Mouse (Mus musculus): ENCODE measurements at regions not wholly inside any gene's neighbourhood (a gene's known extent, or its start where the extent isn't known, plus 50 kb on each side); places are given as distances from the start of the nearest gene placed in this dataset.

GRCm38 (mm10) chr10:117493091-117493823, 113.4 kb upstream of the Cpsf6 start:
- Histone ChIP-seq H3K9ac (no peak overlapping the region), H3K36me3 (no peaks in the 10 kb centered on the region), H3K27me3 (no peaks in the 10 kb centered on the region), H3K4me2 (replicated peaks) (0 out of 2 replicates have a peak overlapping the region, but pooled peaks have one; percentile 46), H3K9me3 (no peaks in the 10 kb centered on the region), H3K27ac (0 out of 2 replicates have a peak overlapping the region, but pooled peaks have one; percentile 11), H3K4me1 (peaks cover 3% of the 10 kb centered on the region; the same call in 1 of the 2 replicates), H3K4me3 (no peak overlapping the region)
- 94% methylated on average over 3 of the region's 3 CpGs for WGBS
- ATAC-seq (ENCODE audit: insufficient number of reproducible peaks, insufficient read depth, low FRiP score, low TSS enrichment): no peak

- Histone ChIP-seq H3K4me2 (replicated peaks) (no peak overlapping the region), H3K4me3 (no peak overlapping the region), H3K27ac (no peak overlapping the region), H3K9me3 (no peaks in the 10 kb centered on the region), H3K9ac (no peak overlapping the region), H3K27me3 (no peaks in the 10 kb centered on the region), H3K36me3 (no peaks in the 10 kb centered on the region), H3K4me1 (peaks cover 3% of the 10 kb centered on the region; the same call in 1 of the 2 replicates)
- ATAC-seq (ENCODE audit: insufficient number of reproducible peaks, insufficient read depth, low FRiP score, low TSS enrichment): no peak
- WGBS: 91% methylated on average over 5 of the region's 5 CpGs
Observed at GRCm38 (mm10) chr10:117492391-117492990, 112.7 kb upstream of the Cpsf6 start.

GRCm38 (mm10) chr10:117491711-117492110, 111.9 kb upstream of the Cpsf6 start:
- no peak overlapping the region for H3K4me2 ChIP-seq (replicated peaks)
- 76% methylated on average over 1 of the region's 1 CpGs for WGBS
- H3K9ac ChIP-seq: no peak overlapping the region
- no peaks in the 10 kb centered on the region for H3K9me3 ChIP-seq
- ATAC-seq (ENCODE audit: insufficient number of reproducible peaks, insufficient read depth, low FRiP score, low TSS enrichment): no peak
- no peak overlapping the region for H3K4me3 ChIP-seq
- peaks cover 3% of the 10 kb centered on the region; the same call in 1 of the 2 replicates for H3K4me1 ChIP-seq
- H3K27ac ChIP-seq: no peak overlapping the region
- H3K27me3 ChIP-seq: no peaks in the 10 kb centered on the region
- no peaks in the 10 kb centered on the region for H3K36me3 ChIP-seq

- Histone ChIP-seq H3K4me3 (no peak overlapping the region), H3K36me3 (no peaks in the 10 kb centered on the region), H3K4me2 (replicated peaks) (no peak overlapping the region), H3K27me3 (no peaks in the 10 kb centered on the region), H3K4me1 (peaks cover 3% of the 10 kb centered on the region; the same call in 1 of the 2 replicates), H3K9ac (no peak overlapping the region), H3K27ac (no peak overlapping the region), H3K9me3 (no peaks in the 10 kb centered on the region)
- 88% methylated on average over 4 of the region's 4 CpGs for WGBS
- ATAC-seq (ENCODE audit: insufficient number of reproducible peaks, insufficient read depth, low FRiP score, low TSS enrichment): no peak
Observed at GRCm38 (mm10) chr10:117490851-117491595, 111.2 kb upstream of the Cpsf6 start.

GRCm38 (mm10) chr10:117483091-117483600, 103.3 kb upstream of the Cpsf6 start:
- no peak overlapping the region for H3K27ac ChIP-seq
- 98% methylated on average over 4 of the region's 4 CpGs for WGBS
- no peak overlapping the region for H3K9ac ChIP-seq
- no peak for ATAC-seq (ENCODE audit: insufficient number of reproducible peaks, insufficient read depth, low FRiP score, low TSS enrichment)
- no peak overlapping the region for H3K4me2 ChIP-seq (replicated peaks)
- H3K36me3 ChIP-seq: no peaks in the 10 kb centered on the region
- no peak overlapping the region for H3K4me3 ChIP-seq
- no peaks in the 10 kb centered on the region for H3K4me1 ChIP-seq
- H3K9me3 ChIP-seq: no peaks in the 10 kb centered on the region
- no peaks in the 10 kb centered on the region for H3K27me3 ChIP-seq

GRCm38 (mm10) chr10:117482361-117482760, 102.5 kb upstream of the Cpsf6 start:
- no peak for ATAC-seq (ENCODE audit: insufficient number of reproducible peaks, insufficient read depth, low FRiP score, low TSS enrichment)
- Histone ChIP-seq H3K27me3 (no peaks in the 10 kb centered on the region), H3K9me3 (no peaks in the 10 kb centered on the region), H3K4me1 (no peaks in the 10 kb centered on the region), H3K36me3 (no peaks in the 10 kb centered on the region), H3K9ac (no peak overlapping the region), H3K4me2 (replicated peaks) (no peak overlapping the region), H3K27ac (no peak overlapping the region), H3K4me3 (no peak overlapping the region)
- 83% methylated on average over 3 of the region's 3 CpGs for WGBS

- no peak for ATAC-seq (ENCODE audit: insufficient number of reproducible peaks, insufficient read depth, low FRiP score, low TSS enrichment)
- H3K9me3 ChIP-seq: no peaks in the 10 kb centered on the region
- H3K36me3 ChIP-seq: no peaks in the 10 kb centered on the region
- H3K4me3 ChIP-seq: no peak overlapping the region
- 70% methylated on average over 5 of the region's 5 CpGs for WGBS
- H3K4me1 ChIP-seq: no peaks in the 10 kb centered on the region
- no peak overlapping the region for H3K4me2 ChIP-seq (replicated peaks)
- no peaks in the 10 kb centered on the region for H3K27me3 ChIP-seq
- no peak overlapping the region for H3K9ac ChIP-seq
- H3K27ac ChIP-seq: no peak overlapping the region
Observed at GRCm38 (mm10) chr10:117481341-117481990, 101.7 kb upstream of the Cpsf6 start.

GRCm38 (mm10) chr10:117480456-117480850, 100.6 kb upstream of the Cpsf6 start:
- Histone ChIP-seq H3K4me2 (replicated peaks) (no peak overlapping the region), H3K4me1 (no peaks in the 10 kb centered on the region), H3K4me3 (no peak overlapping the region), H3K36me3 (no peaks in the 10 kb centered on the region), H3K27me3 (no peaks in the 10 kb centered on the region), H3K9ac (no peak overlapping the region), H3K27ac (no peak overlapping the region), H3K9me3 (no peaks in the 10 kb centered on the region)
- no peak for ATAC-seq (ENCODE audit: insufficient number of reproducible peaks, insufficient read depth, low FRiP score, low TSS enrichment)
- 91% methylated on average over 5 of the region's 5 CpGs for WGBS

- H3K4me3 ChIP-seq: no peak overlapping the region
- 89% methylated on average over 12 of the region's 12 CpGs for WGBS
Observed at GRCm38 (mm10) chr10:117479721-117480455, 100.1 kb upstream of the Cpsf6 start.

GRCm38 (mm10) chr10:117478931-117479280, 99.1 kb upstream of the Cpsf6 start:
- no peak overlapping the region for H3K9ac ChIP-seq
- no peaks in the 10 kb centered on the region for H3K27me3 ChIP-seq
- no peaks in the 10 kb centered on the region for H3K36me3 ChIP-seq
- no peak overlapping the region for H3K4me3 ChIP-seq
- peaks cover 4% of the 10 kb centered on the region; the same call in 1 of the 2 replicates for H3K9me3 ChIP-seq
- WGBS: 72% methylated on average over 4 of the region's 4 CpGs
- no peaks in the 10 kb centered on the region for H3K4me1 ChIP-seq
- no peak overlapping the region for H3K4me2 ChIP-seq (replicated peaks)
- no peak overlapping the region for H3K27ac ChIP-seq
- ATAC-seq (ENCODE audit: insufficient number of reproducible peaks, insufficient read depth, low FRiP score, low TSS enrichment): no peak

More at GRCm38 (mm10) chr10:117479721-117480455, 100.1 kb upstream of the Cpsf6 start:
- Histone ChIP-seq H3K9ac (no peak overlapping the region), H3K4me2 (replicated peaks) (no peak overlapping the region), H3K36me3 (no peaks in the 10 kb centered on the region), H3K27ac (no peak overlapping the region), H3K9me3 (no peaks in the 10 kb centered on the region), H3K27me3 (no peaks in the 10 kb centered on the region), H3K4me1 (no peaks in the 10 kb centered on the region)
- no peak for ATAC-seq (ENCODE audit: insufficient number of reproducible peaks, insufficient read depth, low FRiP score, low TSS enrichment)

All from embryonic facial prominence, embryonic 12.5 days (tissue).